In the genomic region with DNA sequence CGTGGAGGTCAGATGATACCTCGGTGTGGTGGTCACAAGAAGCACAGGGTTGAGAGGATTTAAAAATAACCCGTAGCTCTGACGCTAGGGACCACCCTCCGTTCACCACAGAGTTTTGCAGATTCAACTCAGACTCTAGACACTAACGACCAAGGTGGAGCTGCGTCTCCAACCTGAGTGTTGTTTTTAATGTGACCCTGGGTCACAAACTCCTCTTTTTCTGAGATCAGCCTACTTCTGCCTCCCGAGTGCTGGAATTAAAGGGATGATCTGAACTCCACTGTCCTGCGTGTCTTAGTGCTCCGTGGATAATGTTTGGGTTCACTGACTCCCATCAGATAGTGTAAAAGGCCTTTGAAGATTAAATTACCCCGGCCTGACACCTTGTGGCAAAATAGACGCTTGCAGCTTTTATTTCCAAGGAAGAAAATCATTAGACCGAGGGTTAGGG, we compare ENCODE assay signal across 8 mouse cellular contexts. TPM values are rescaled to one million over a fixed set of nuclear protein-coding genes. Genes with fewer than 3 reads are reported as not detected.
DNase-seq lines count a peak whose midpoint lies in the region; ATAC-seq and TF ChIP-seq lines count a peak whose summit lies in the region.

No protein-coding gene starts in this region.

- H3K4me3 ChIP-seq in MEL (ENCODE audit: control insufficient read depth in 1 of 2, insufficient read depth in 1 of 2, low read depth in 2 of 2, low read length in 2 of 2), result no peak overlapping the region
- peak overlapping the region; percentile 64 for H3K4me3 ChIP-seq in embryonic facial prominence, embryonic 14.5 days (ENCODE audit: low read depth, low read length)
- peak overlapping the region; percentile 59 for H3K4me3 ChIP-seq in lung, embryonic 14.5 days (ENCODE audit: low read depth, low read length)

- no peaks in the 10 kb centered on the region; a peak in 1 of 4 replicates for H3K27me3 ChIP-seq in MEL (ENCODE audit: control insufficient read depth in 1 of 2, insufficient read depth in 2 of 2, low read length in 2 of 2)
- 0 out of 2 replicates have a peak, but pooled peaks cover 3% of the 10 kb centered on the region for H3K27me3 ChIP-seq in embryonic facial prominence, embryonic 14.5 days (replicated peaks; ENCODE audit: control insufficient read depth, insufficient read depth, low read length)
- H3K27me3 ChIP-seq in lung, embryonic 14.5 days (ENCODE audit: insufficient read depth, low read length), result no peaks in the 10 kb centered on the region; the same call in 1 of the 2 replicates

- ATAC-seq in embryonic facial prominence, embryonic 14.5 days (ENCODE audit: low read depth), result peak; percentile 64
- ATAC-seq in hematopoietic stem cell, adult 5-6 weeks (replicated peaks in 1 of 2; ENCODE audit: insufficient read depth in 1 of 2, low FRiP score in 2 of 2, low TSS enrichment in 1 of 2, low read depth in 1 of 2, poor library complexity in 2 of 2, severe bottlenecking in 2 of 2), result peak; percentile 71 to 82
- ATAC-seq in lung, embryonic 14.5 days (ENCODE audit: insufficient read depth), result peak; percentile 74

- H3K9me3 ChIP-seq in MEL (replicated peaks; ENCODE audit: insufficient read depth, low read length), result no peaks in the 10 kb centered on the region
- no peaks in the 10 kb centered on the region for H3K9me3 ChIP-seq in embryonic facial prominence, embryonic 14.5 days (ENCODE audit: control insufficient read depth, low read length)
- no peaks in the 10 kb centered on the region for H3K9me3 ChIP-seq in lung, embryonic 14.5 days (ENCODE audit: low read depth, low read length)

- no peak for TF ChIP-seq EP300 in MEL (IDR thresholded peaks at IDR 0.05; ENCODE audit: low read depth in 1 of 2, low read length in 2 of 2)

- TF ChIP-seq CTCF in MEL (IDR thresholded peaks at IDR 0.05 in 2 of 3, conservative IDR thresholded peaks at IDR 0.05 in 1 of 3; ENCODE audit: control insufficient read depth in 1 of 3, insufficient read depth in 1 of 3, low read depth in 2 of 3, low read length in 3 of 3, poor library complexity in 1 of 3, severe bottlenecking in 1 of 3), result peak in 1 of 3 experiments; percentile 29; a peak in 1 of 6 replicates
- peak; percentile 64 for TF ChIP-seq CTCF in lung, embryonic 14.5 days (IDR thresholded peaks at IDR 0.05; ENCODE audit: low read depth)

- no peak overlapping the region for H3K9ac ChIP-seq in MEL (ENCODE audit: control insufficient read depth, low read depth, low read length, poor library complexity, severe bottlenecking)
- H3K9ac ChIP-seq in embryonic facial prominence, embryonic 14.5 days (ENCODE audit: low read depth, low read length), result peak overlapping the region; percentile 70
- H3K9ac ChIP-seq in lung, embryonic 14.5 days, result peak overlapping the region; percentile 62

- peak; percentile 7 for TF ChIP-seq RAD21 in MEL (IDR thresholded peaks at IDR 0.05; ENCODE audit: low read depth, low read length)

- WGBS in embryonic facial prominence, embryonic 14.5 days, result under 1% methylated on average over 13 of the region's 13 CpGs
- WGBS in lung, embryonic 14.5 days, result under 1% methylated on average over 13 of the region's 13 CpGs

- no peaks in the 10 kb centered on the region for H3K36me3 ChIP-seq in MEL (ENCODE audit: control insufficient read depth in 1 of 2, insufficient read depth in 2 of 2, low read length in 2 of 2)
- H3K36me3 ChIP-seq in embryonic facial prominence, embryonic 14.5 days (ENCODE audit: control insufficient read depth, insufficient read depth, low read length), result no peaks in the 10 kb centered on the region
- H3K36me3 ChIP-seq in lung, embryonic 14.5 days (ENCODE audit: insufficient read depth), result no peaks in the 10 kb centered on the region

- no peaks in the 10 kb centered on the region for H3K4me1 ChIP-seq in MEL (ENCODE audit: control insufficient read depth in 1 of 2, insufficient read depth in 2 of 2, low read length in 2 of 2)
- 0 out of 2 replicates have a peak, but pooled peaks cover 3% of the 10 kb centered on the region for H3K4me1 ChIP-seq in embryonic facial prominence, embryonic 14.5 days (ENCODE audit: control insufficient read depth, insufficient read depth, low read length)
- no peaks in the 10 kb centered on the region for H3K4me1 ChIP-seq in lung, embryonic 14.5 days (ENCODE audit: insufficient read depth)

- H3K4me2 ChIP-seq in embryonic facial prominence, embryonic 14.5 days (ENCODE audit: low read depth, low read length), result peak overlapping the region; percentile 83
- H3K4me2 ChIP-seq in lung, embryonic 14.5 days, result peak overlapping the region; percentile 94

- H3K27ac ChIP-seq in MEL (ENCODE audit: control insufficient read depth, low read depth, low read length), result no peak overlapping the region
- H3K27ac ChIP-seq in embryonic facial prominence, embryonic 14.5 days (replicated peaks; ENCODE audit: low read depth, low read length), result no peak overlapping the region
- H3K27ac ChIP-seq in lung, embryonic 14.5 days (ENCODE audit: low read depth), result no peak overlapping the region

- no peak for DNase-seq in MEL (ENCODE audit: low read depth, low spot score)
- DNase-seq in adrenal gland, postnatal 25 days, result peak; percentile 5
- peak; percentile 72 for DNase-seq in embryonic facial prominence, embryonic 14.5 days (ENCODE audit: low spot score)
- DNase-seq in layer of hippocampus, adult 18-20 months (ENCODE audit: low spot score in 2 of 2), result peak; percentile 9 to 66
- DNase-seq in lung, embryonic 14.5 days, result peak; percentile 85
- peak; percentile 32 for DNase-seq in right cerebral cortex, adult 18-20 months
- no peak for DNase-seq in B cell, adult 2 months

- TF ChIP-seq POLR2A in MEL (IDR thresholded peaks at IDR 0.05; ENCODE audit: control insufficient read depth in 1 of 2, insufficient read depth in 1 of 2, low read depth in 1 of 2, low read length in 2 of 2, poor library complexity in 1 of 2), result no peak

- H3K79me2 ChIP-seq in MEL (ENCODE audit: control insufficient read depth, insufficient read depth, low read length, poor library complexity), result no peaks in the 10 kb centered on the region

TF ChIP-seq in MEL, 35 proteins besides CTCF, POLR2A, EP300 and RAD21:
- TF ChIP-seq TAL1 (IDR thresholded peaks at IDR 0.05; ENCODE audit: low read length) (no peak), SMC3 (IDR thresholded peaks at IDR 0.05; ENCODE audit: low read depth, low read length) (peak; percentile 48), MAZ (IDR thresholded peaks at IDR 0.05; ENCODE audit: low read depth, low read length) (no peak), UBTF (IDR thresholded peaks at IDR 0.05; ENCODE audit: borderline replicate concordance, insufficient read depth, low read depth, low read length) (no peak), CHD2 (IDR thresholded peaks at IDR 0.05; ENCODE audit: low read length) (no peak)
TF ChIP-seq in MEL: peak in this region for 1.

RNA-seq across cellular contexts. Expression of gene Steap1, which starts 0.7 kb away (rescaled TPM):
- not detected in 2 replicates for total RNA-seq in MEL (2012; rRNA removed)
- not detected for polyA plus RNA-seq in MEL (2012; ENCODE audit: insufficient read depth in 1 of 2, insufficient read length in 2 of 2, low read depth in 1 of 2, low replicate concordance in 2 of 2, missing spikeins in 1 of 2)
- 23.4 and 27.8 TPM in 2 replicates for total RNA-seq in adrenal gland, postnatal 25 days (2021)
- polyA plus RNA-seq in embryonic facial prominence, embryonic 14.5 days (2014; fragmentation: Nextera tagmentation; extraction: Ambion mirVana), result 7.1 and 7.9 TPM in 2 replicates
- not detected in 2 replicates for total RNA-seq in hematopoietic stem cell, adult 5-6 weeks (2017)
- under 1 TPM in 1 of 2 experiments, not detected in 1; 0.42 TPM for total RNA-seq in layer of hippocampus, adult 18-20 months (2021)
- polyA plus RNA-seq in lung, embryonic 14.5 days (2014; fragmentation: Nextera tagmentation; extraction: Ambion mirVana), result 2.2 and 2.8 TPM in 2 replicates

RNA-seq across cellular contexts. Expression of gene Steap2, which starts 55.4 kb away (rescaled TPM):
- not detected in 2 replicates for total RNA-seq in MEL (2012; rRNA removed)
- polyA plus RNA-seq in MEL (2012; ENCODE audit: insufficient read depth in 1 of 2, insufficient read length in 2 of 2, low read depth in 1 of 2, low replicate concordance in 2 of 2, missing spikeins in 1 of 2), result not detected
- total RNA-seq in adrenal gland, postnatal 25 days (2021), result 37.9 and 39.0 TPM in 2 replicates
- 5.6 and 6.6 TPM in 2 replicates for polyA plus RNA-seq in embryonic facial prominence, embryonic 14.5 days (2014; fragmentation: Nextera tagmentation; extraction: Ambion mirVana)
- not detected in 2 replicates for total RNA-seq in hematopoietic stem cell, adult 5-6 weeks (2017)
- 1 to 10 TPM; 5.0 to 6.4 TPM for total RNA-seq in layer of hippocampus, adult 18-20 months (2021)
- 5.4 TPM in 2 replicates for polyA plus RNA-seq in lung, embryonic 14.5 days (2014; fragmentation: Nextera tagmentation; extraction: Ambion mirVana)

Comparison
In these comparisons a context has a peak if more than half of its experiments do, and no peak if none do; other contexts are left out.
1. DNase-seq: peak in adrenal gland, postnatal 25 days (single experiment), embryonic facial prominence, embryonic 14.5 days (single experiment), layer of hippocampus, adult 18-20 months (2 of 2), lung, embryonic 14.5 days (single experiment) and right cerebral cortex, adult 18-20 months (single experiment); none in MEL (single experiment) and B cell, adult 2 months (0 of 2).
2. H3K4me3 ChIP-seq: peak in embryonic facial prominence, embryonic 14.5 days (single experiment) and lung, embryonic 14.5 days (single experiment); none in MEL (0 of 2).
3. RNA of gene Steap1, which starts 0.7 kb away (total RNA-seq): 23.4 to 27.8 TPM in adrenal gland, postnatal 25 days; 0.42 TPM in layer of hippocampus, adult 18-20 months, not detected in MEL and not detected in hematopoietic stem cell, adult 5-6 weeks; every median in the first group is over 10 times any median in the second.
4. Peak in every context shown above with its lines, with median percentiles within 50 percentile points of each other: ATAC-seq.